Mouse (Mus musculus) ES-E14 (cell line): ENCODE data around the gene Zdhhc14.

Source experiments
- HCFC1 ChIP-seq: IDR thresholded peaks from 2 replicates; pipeline ENCODE4 v1.6.1; 2012; ENCODE audit warnings: low read length, inconsistent platforms, borderline replicate concordance; ENCODE audit not compliant: insufficient read depth
- MAFK ChIP-seq: IDR thresholded peaks from 2 replicates; pipeline ENCODE4 v1.6.1; 2014; ENCODE audit warnings: mild to moderate bottlenecking, low read depth, low read length, inconsistent platforms; ENCODE audit not compliant: insufficient read depth

- TF ChIP-seq HCFC1, result no peak
- TF ChIP-seq MAFK, result no peak
Observed at GRCm38 (mm10) chr17:5716912-5717311, 224.6 kb downstream of the Zdhhc14 start.
